Mouse (Mus musculus) stomach, postnatal 0 days (tissue): ENCODE measurements at regions not wholly inside any gene's neighbourhood (a gene's known extent, or its start where the extent isn't known, plus 50 kb on each side); places are given as distances from the start of the nearest gene placed in this dataset.

ENCODE experiments used
- CTCF ChIP-seq: IDR thresholded peaks from 2 replicates; pipeline ENCODE4 v1.5.1; 2016; ENCODE audit warnings: antibody characterized with exemption, low read depth, mild to moderate bottlenecking, moderate library complexity
- EP300 ChIP-seq: optimal IDR thresholded peaks from 2 replicates; pipeline ENCODE3; 2016; ENCODE audit warnings: antibody characterized with exemption

GRCm38 (mm10) chr2:172739529-172739928 is 190.1 kb downstream of the Tfap2c start:
- TF ChIP-seq CTCF: no peak
- TF ChIP-seq EP300: no peak
